Mouse (Mus musculus) kidney, embryonic 16.5 days (tissue): ENCODE data around the gene Dhdds. TPM values are rescaled to one million over a fixed set of nuclear protein-coding genes. Genes with fewer than 3 reads are reported as not detected.

Source experiments
- ATAC-seq: fragments of 200-750 bp; cut with Nextera tagmentation; 2 replicates; pipeline ENCODE4 v1.8.0; 2017; ENCODE audit warnings: moderate TSS enrichment; ENCODE audit not compliant: low FRiP score, low TSS enrichment
- H3K27ac ChIP-seq: fragments of 300-500 bp; sonication (generic); 2 replicates; pipeline ENCODE4 v1.5.1; 2014; ENCODE audit warnings: low read length
- H3K27me3 ChIP-seq: fragments of 300-500 bp; sonication (generic); 2 replicates; pipeline ENCODE4 v1.6.1; 2014; ENCODE audit warnings: low read length, control low read depth, mixed read lengths; ENCODE audit not compliant: insufficient read depth
- H3K36me3 ChIP-seq: fragments of 300-500 bp; sonication (generic); 2 replicates; pipeline ENCODE4 v1.6.1; 2014; ENCODE audit warnings: low read length, control low read depth, mixed read lengths; ENCODE audit not compliant: insufficient read depth
- H3K4me1 ChIP-seq: fragments of 300-500 bp; sonication (generic); 2 replicates; pipeline ENCODE4 v1.6.1; 2014; ENCODE audit warnings: low read length, control low read depth, mixed read lengths; ENCODE audit not compliant: insufficient read depth
- H3K4me2 ChIP-seq: fragments of 300-500 bp; sonication (generic); replicated peaks from 2 replicates; pipeline ENCODE4 v1.6.1; 2014; ENCODE audit warnings: low read depth, low read length
- H3K4me3 ChIP-seq: fragments of 300-500 bp; sonication (generic); 2 replicates; pipeline ENCODE4 v1.5.1; 2014; ENCODE audit warnings: mild to moderate bottlenecking, low read length
- H3K9ac ChIP-seq: fragments of 300-500 bp; sonication (generic); replicated peaks from 2 replicates; pipeline ENCODE4 v1.6.1; 2014; ENCODE audit warnings: low read length
- H3K9me3 ChIP-seq: fragments of 300-500 bp; sonication (generic); 2 replicates; pipeline ENCODE4 v1.6.1; 2016; ENCODE audit warnings: low read length, control low read depth
- WGBS: fragments of 180-500 bp; shearing (Covaris S2); extraction: QIAGEN DNeasy Blood & Tissue Kit; methylation state at CpG from one replicate; pipeline ENCODE4 v1.1.7; 2014; 5-methylcytosine and 5-hydroxymethylcytosine counted together
- polyA plus RNA-seq: library from polyadenylated mRNA; unstranded; fragments of >200 nt; fragmentation: Nextera tagmentation; extraction: Ambion mirVana; gene quantifications from 2 replicates; pipeline ENCODE4 v1.2.1, GENCODE M21; 2015

The Dhdds gene
- polyA plus RNA-seq, 1 experiment from 2014 or later, result 51.7 TPM

DNA sequence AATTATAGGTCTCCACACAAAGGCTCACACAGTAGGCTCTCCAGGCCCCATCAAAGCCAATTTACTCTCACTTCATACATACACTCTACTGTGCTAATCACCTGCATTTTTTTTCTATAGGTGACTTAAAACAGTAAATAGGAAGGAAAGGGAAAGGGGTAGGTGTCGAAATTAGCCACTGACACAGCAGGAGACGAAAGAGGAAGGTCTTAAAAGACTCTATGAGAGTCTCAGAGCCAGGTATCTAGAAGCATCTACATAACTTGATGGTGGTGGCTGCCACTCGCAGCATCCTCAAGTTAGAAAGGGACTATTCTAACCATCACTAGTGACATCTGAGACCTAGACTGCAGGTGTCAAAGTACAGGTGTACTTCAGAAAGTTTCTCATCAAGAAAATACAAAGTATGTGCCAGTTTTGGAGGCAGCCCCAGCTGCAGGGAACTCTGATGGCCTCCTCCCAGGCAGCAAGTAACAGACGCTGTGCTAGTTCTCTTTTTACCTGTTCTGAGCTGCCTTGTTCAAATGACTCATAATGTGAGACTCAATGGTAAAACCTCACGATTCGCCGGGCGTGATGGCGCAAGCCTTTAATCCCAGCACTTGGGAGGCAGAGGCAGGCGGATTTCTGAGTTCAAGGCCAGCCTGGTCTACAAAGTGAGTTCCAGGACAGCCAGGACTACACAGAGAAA, 22.6 kb downstream of the Dhdds start:
- peaks cover 34% of the 10 kb centered on the region for H3K36me3 ChIP-seq
- WGBS, result 92% methylated on average over 10 of the region's 10 CpGs

DNA sequence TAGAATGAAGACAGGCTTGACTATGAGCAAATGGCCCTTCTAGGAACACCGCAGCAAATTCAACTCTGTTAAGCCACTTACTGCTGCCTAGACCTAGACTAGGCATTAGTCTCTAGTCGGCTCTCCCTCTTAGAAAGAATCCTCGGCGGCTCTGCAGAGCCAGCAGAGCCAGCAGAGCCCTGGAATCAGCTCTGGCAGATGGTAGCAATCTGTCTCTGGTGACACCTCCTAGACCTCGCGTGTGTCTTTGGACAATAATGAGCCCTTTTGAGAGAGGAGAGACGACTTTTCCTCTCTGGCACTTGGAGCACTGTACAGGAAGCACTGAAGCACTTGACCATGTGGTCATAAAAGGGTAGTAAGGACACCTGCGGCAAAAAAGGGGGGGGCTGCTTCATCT, 29.0 kb downstream of the Dhdds start:
- H3K4me3 ChIP-seq, result no peak overlapping the region
- H3K9me3 ChIP-seq, result no peaks in the 10 kb centered on the region
- no peak overlapping the region for H3K27ac ChIP-seq
- no peak overlapping the region for H3K9ac ChIP-seq
- no peaks in the 10 kb centered on the region for H3K27me3 ChIP-seq
- H3K4me2 ChIP-seq, result no peak overlapping the region
- H3K4me1 ChIP-seq, result peaks cover 20% of the 10 kb centered on the region
- ATAC-seq, result no peak
- WGBS, result 52% methylated on average over 8 of the region's 8 CpGs
- H3K36me3 ChIP-seq, result peaks cover 21% of the 10 kb centered on the region

More for the DNA sequence above, 22.6 kb downstream of the Dhdds start:
- Histone ChIP-seq H3K4me1 (no peaks in the 10 kb centered on the region), H3K9me3 (no peaks in the 10 kb centered on the region), H3K4me3 (no peak overlapping the region), H3K27me3 (no peaks in the 10 kb centered on the region), H3K9ac (no peak overlapping the region), H3K4me2 (no peak overlapping the region), H3K27ac (no peak overlapping the region)
- no peak for ATAC-seq

GRCm38 (mm10) chr4:133970876-133971275, 29.8 kb downstream of the Dhdds start:
- H3K4me3 ChIP-seq, result no peak overlapping the region
- WGBS, result 89% methylated on average over 13 of the region's 13 CpGs
- H3K9ac ChIP-seq, result no peak overlapping the region; the same call in 1 of the 2 replicates
- H3K9me3 ChIP-seq, result no peaks in the 10 kb centered on the region
- no peak overlapping the region for H3K4me2 ChIP-seq
- peaks cover 21% of the 10 kb centered on the region for H3K36me3 ChIP-seq
- ATAC-seq, result no peak
- no peak overlapping the region for H3K27ac ChIP-seq
- no peaks in the 10 kb centered on the region for H3K27me3 ChIP-seq
- H3K4me1 ChIP-seq, result peaks cover 28% of the 10 kb centered on the region

DNA sequence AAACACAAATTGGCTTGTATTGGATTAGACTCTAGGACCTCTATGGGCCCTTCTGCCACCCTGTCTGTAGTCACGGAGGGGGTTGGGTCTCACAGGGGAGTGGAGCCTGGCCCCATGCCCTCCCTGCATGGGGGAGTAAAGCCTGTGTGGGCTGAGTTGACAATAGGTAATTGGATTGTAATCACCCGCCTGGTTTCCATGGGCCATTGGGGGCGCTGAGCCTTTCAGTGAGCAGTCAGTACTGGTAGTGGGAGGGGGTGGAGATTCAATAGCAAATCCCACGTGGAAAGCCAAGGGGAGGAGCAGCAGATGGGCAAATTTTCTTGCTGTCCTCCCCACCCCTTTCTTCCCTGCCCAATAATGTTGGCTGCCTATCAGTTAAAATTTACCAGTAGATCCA, 30.5 kb downstream of the Dhdds start:
- no peak for ATAC-seq
- Histone ChIP-seq H3K9ac (no peak overlapping the region), H3K9me3 (no peaks in the 10 kb centered on the region), H3K4me2 (no peak overlapping the region), H3K27me3 (no peaks in the 10 kb centered on the region), H3K27ac (no peak overlapping the region), H3K4me3 (no peak overlapping the region), H3K4me1 (peaks cover 32% of the 10 kb centered on the region), H3K36me3 (peaks cover 26% of the 10 kb centered on the region)
- WGBS, result 23% methylated on average over 4 of the region's 4 CpGs

GRCm38 (mm10) chr4:133969114-133969770, 31.5 kb downstream of the Dhdds start:
- Histone ChIP-seq H3K4me3 (peak overlapping the region; percentile 75; the same call in 1 of the 2 replicates), H3K9me3 (no peaks in the 10 kb centered on the region), H3K36me3 (peaks cover 27% of the 10 kb centered on the region), H3K9ac (peak overlapping the region; percentile 98), H3K4me1 (peaks cover 32% of the 10 kb centered on the region), H3K27me3 (no peaks in the 10 kb centered on the region), H3K4me2 (peak overlapping the region; percentile 84; the same call in 1 of the 2 replicates), H3K27ac (peak overlapping the region; percentile 99)
- ATAC-seq, result no peak
- 48% methylated on average over 8 of the region's 8 CpGs for WGBS

DNA sequence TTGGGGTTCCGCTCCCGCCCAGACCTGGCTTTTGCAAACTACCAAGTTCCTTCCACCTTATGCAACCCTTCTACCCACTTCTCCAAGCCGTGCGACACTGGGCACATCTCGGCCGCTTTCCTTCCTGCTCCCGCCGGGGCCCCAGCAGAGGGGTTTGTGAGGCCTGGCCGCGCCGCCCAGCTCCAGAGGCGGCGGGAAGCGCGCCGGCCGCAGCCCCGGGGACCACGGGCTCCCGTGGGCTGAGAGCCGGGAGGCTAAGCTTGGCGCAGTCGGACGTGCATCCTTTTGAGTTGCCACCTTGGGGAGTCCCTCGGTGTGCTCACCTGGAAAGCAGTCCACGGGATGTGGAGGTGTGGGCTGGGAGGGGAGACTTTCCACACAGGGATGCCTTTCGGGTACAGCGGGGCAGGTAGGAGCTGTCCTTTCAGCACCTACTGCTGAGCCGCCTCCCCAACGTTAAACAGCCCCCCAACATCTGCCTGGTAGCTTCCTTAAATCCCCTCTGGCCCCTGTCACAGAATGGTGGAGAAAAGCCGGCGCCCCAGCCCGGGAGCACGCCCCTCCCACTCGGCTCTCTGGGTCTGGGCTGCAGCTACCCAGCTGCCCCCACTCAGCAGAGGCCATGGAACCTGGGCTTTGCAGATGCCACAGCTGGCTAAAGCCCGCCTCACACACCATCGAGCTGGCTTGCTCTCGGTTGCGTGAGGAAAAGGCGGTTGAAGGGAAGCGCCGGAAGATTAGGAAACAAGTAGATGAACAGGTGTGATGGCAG, 32.4 kb downstream of the Dhdds start, which contains the start of gene Hmgn2:
Gene Hmgn2 (minus strand): TSS at position 501 of the 772 bp plus-strand sequence.
- under 1% methylated on average over 42 of the region's 42 CpGs for WGBS
- H3K4me2 ChIP-seq, result peak within 1 kb of the TSS; percentile 84
- peaks cover 32% of the 10 kb centered on the region for H3K4me1 ChIP-seq
- peaks cover 33% of the 10 kb centered on the region for H3K36me3 ChIP-seq
- H3K9ac ChIP-seq, result peak within 1 kb of the TSS; percentile 98
- peak within 1 kb of the TSS; percentile 75 for H3K4me3 ChIP-seq
- no peaks in the 10 kb centered on the region for H3K27me3 ChIP-seq
- H3K9me3 ChIP-seq, result no peaks in the 10 kb centered on the region
- ATAC-seq, result peak; percentile 79
- H3K27ac ChIP-seq, result peak within 1 kb of the TSS; percentile 99

GRCm38 (mm10) chr4:133967866-133968149, 32.9 kb downstream of the Dhdds start:
- Histone ChIP-seq H3K4me3 (peak overlapping the region; percentile 75), H3K4me2 (peak overlapping the region; percentile 84), H3K4me1 (peaks cover 32% of the 10 kb centered on the region), H3K9me3 (no peaks in the 10 kb centered on the region), H3K9ac (peak overlapping the region; percentile 98), H3K27me3 (no peaks in the 10 kb centered on the region), H3K27ac (peak overlapping the region; percentile 99), H3K36me3 (peaks cover 36% of the 10 kb centered on the region)
- WGBS, result 0% methylated on average over 25 of the region's 29 CpGs
- peak; percentile 90 for ATAC-seq

DNA sequence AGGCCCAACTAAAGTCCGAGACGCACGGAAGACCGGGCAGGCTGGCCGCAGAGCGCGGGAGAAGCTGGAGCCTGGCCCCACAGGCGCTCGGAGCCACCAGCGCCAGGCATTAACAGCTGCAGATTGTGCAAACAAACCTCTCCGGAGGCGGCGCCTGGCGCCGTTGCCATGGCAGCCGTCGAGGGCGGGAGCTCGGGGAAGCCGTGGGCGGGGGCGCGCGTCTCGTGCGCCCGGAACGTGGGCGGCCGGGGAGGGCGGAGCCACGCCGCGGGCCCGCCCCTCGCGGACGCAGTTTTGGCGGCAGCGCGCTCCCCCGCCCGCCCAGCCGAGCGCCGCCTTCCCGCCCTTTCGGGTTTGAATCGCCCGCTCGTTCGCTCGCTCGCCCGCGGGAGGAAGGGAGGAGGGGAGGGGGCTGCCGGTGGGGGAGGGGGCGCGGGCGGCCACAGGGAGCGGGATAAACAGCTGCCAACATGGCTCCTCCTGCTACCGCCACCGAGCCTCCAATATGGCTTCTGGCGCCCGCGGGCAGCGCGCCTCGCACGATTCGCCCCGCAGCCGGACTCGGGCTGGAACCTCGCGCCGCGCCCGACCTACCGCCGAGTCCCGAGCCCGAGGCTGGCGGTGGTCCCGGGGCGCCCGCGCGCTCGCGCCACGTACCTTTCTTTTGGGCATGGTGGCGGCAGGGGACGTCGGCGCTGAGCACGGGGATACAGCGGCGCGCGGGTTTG, 33.4 kb downstream of the Dhdds start:
- H3K4me2 ChIP-seq, result peak overlapping the region; percentile 84
- H3K36me3 ChIP-seq, result peaks cover 39% of the 10 kb centered on the region
- H3K4me1 ChIP-seq, result peaks cover 32% of the 10 kb centered on the region
- peak; percentile 79 for ATAC-seq
- no peaks in the 10 kb centered on the region for H3K9me3 ChIP-seq
- WGBS, result under 1% methylated on average over 72 of the region's 101 CpGs
- H3K9ac ChIP-seq, result peak overlapping the region; percentile 98
- no peaks in the 10 kb centered on the region for H3K27me3 ChIP-seq
- peak overlapping the region; percentile 75 for H3K4me3 ChIP-seq
- peak overlapping the region; percentile 99 for H3K27ac ChIP-seq

GRCm38 (mm10) chr4:133966271-133966940, 34.3 kb downstream of the Dhdds start:
- H3K9me3 ChIP-seq, result no peaks in the 10 kb centered on the region
- no peaks in the 10 kb centered on the region for H3K27me3 ChIP-seq
- peak overlapping the region; percentile 98 for H3K9ac ChIP-seq
- peaks cover 34% of the 10 kb centered on the region for H3K36me3 ChIP-seq
- H3K4me2 ChIP-seq, result peak overlapping the region; percentile 84
- H3K4me1 ChIP-seq, result peaks cover 32% of the 10 kb centered on the region
- H3K4me3 ChIP-seq, result peak overlapping the region; percentile 75
- 36% methylated on average over 12 of the region's 12 CpGs for WGBS
- no peak overlapping the region for H3K27ac ChIP-seq
- no peak for ATAC-seq
